Mouse (Mus musculus) layer of hippocampus, postnatal 10 days (tissue): ENCODE measurements at regions not wholly inside any gene's neighbourhood (a gene's known extent, or its start where the extent isn't known, plus 50 kb on each side); places are given as distances from the start of the nearest gene placed in this dataset.

Source experiments
- DNase-seq, 2 experiments: peaks; one replicate each; pipeline ENCODE4 v3.0.0; 2021; ENCODE audit warnings: low spot score in 2 of 2

DNA sequence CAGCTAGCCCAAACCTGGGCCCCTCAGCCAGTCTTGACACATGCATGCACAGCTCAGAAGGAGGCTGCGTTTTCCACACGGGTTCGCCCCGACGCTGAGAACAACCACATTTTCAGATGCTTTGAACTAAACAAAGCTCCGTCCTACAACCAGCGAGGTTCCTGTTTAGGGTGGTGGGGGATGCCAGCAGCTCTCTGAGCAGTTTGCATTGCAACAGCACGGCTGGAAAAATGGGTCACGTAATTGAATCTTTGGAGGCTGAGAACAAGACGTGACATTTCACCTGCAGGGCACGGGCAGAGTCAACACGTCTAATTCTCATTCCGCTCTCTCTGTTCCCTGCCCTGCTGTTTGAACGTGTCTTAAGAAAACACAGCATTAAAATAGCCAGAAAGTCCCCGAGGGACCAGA is 119.2 kb downstream of the Syk start:
- no peak for DNase-seq

DNA sequence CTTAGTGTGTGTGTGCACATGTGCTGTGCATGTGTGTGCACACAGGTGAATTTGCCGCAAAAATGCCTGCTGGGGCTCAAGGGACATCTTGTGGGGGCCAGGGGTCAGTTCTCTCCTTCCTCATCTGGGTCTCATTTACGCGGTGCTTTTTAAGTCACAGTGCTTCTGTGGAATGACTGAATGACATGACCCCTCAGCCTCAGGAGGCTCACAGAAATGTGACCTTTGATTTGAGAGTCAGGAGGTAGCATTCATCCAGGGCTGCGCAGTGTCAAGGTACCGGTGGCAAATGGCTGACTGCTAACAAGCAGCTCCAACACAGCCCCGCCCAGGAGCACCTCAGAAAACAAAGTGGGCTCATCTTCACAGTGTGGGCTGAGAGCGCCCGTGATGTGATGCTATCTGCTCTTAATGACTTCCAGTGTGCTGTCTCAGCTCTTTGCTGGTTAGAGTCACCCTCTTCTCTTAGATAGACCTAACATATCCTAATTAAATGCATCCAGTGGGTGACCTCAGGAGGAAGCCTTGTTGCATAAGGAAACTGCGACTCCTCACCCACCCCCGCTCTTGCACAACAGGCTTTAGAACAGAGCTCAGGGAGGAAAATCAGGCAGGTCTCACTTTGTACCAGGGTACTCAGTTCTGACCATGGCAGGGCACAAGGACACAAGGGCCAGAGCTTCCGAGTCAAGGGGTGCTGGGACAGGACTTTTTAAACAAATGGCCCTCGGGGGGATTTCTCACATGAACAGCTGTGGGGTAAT is 120.6 kb downstream of the Syk start:
- no peak for DNase-seq

DNA sequence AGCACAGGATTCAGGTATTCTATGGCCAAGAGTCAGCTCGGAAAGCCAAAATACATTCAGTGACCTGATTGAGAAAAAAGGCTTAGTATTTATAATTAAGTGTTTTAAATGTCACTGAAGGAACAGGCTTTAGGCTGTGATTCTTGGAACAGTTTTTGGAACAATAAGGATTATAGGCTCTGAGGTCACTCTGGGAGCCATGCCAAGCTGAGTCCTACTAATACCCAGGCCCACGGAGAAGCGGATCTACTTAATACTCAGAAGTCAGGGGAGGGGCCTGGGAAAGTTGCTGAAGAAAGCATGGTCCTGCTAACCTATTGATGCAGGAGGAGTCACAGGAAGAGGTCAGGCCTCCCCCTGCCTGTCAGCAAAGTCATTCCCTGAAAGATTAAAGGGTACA is 121.7 kb downstream of the Syk start:
- DNase-seq, result no peak

DNA sequence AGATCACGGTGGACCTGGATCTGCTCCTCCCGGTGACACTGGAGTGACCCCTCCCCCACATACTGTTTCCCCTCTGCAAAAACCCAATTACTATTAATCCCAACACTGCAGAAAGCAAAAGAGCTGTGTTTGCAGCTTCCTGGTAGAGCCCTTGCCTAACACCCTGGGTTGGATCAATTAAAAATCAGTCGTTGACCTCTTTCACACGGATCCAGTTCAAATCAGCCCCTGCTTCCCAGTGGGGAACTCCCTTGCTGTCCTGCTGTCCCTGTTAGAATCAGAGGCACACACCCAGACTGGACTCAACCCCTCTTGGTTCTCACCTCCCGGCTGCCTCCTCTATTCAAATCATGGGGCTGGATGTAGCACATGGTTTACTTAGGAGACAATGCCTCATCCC is 126.6 kb downstream of the Syk start:
- DNase-seq, result no peak

DNA sequence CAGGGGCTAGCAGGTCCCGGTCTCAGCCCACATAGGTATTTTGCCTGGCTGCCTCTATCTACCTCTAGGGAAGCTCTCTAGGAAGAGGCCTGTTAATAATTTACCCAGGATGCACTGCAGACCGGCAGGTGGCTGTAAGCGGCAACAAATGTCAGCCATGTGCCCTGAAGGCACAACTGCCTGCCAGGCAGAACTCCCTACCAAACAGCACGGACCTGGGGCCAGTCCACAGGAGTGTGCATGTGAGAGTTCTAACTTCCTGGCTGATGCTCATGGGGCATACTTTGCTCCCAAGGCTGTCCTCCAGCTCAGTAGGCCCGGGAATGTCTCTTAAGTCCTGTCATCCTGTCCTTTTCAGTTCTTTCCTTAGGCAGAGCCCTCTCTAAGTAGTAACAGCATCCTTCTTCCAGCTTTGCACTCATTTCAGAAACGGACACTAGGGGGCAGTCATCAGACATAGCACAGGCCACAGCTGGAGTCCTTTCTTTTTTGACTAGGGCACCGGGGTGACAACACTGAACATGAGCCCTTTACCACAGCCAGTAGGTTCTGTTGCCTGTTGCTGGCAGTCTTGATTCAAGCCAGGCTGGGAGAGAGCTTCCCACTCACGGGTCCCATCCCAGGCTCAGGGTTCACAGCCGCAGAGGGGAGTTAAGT is 128.9 kb downstream of the Syk start:
- DNase-seq, result peak; percentile 82 to 84

DNA sequence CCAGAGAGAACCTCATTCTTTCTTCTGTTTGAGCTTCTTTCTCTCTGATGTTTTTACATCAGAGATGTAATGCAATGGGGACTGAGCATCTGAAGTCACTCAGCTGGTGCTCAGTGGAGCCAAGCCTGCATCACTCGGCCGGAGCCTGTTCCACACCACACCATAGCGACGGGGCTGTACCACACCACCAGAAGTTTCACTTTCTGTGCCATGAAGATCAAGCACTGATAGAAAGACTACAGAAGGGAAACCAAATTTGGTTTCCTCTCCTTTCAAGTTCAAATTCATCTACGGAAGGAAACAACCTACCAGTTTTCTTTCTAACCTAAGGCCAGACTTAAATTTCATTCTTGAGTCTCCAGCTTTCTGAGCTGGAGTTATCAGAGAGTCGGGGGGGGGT is 138.5 kb downstream of the Syk start:
- no peak for DNase-seq

DNA sequence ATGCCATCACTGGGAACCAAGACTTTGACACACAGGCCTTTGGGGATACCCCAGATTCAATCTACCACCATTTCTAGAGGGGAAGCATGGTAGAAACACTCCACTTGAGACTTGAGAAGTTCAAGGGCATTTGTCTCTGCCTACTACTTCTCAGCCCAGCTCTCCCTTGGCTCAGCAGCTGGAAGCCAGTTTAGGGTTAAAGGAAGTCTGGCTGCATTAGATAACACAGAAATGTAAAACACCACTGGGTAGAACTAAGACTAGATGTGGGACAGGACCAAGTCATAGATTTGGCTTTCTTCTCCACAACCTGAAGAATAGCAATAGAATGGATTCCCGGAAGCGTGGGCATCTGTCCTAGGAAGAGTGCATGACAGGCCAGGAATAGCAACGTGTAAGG is 139.7 kb downstream of the Syk start:
- no peak for DNase-seq

DNA sequence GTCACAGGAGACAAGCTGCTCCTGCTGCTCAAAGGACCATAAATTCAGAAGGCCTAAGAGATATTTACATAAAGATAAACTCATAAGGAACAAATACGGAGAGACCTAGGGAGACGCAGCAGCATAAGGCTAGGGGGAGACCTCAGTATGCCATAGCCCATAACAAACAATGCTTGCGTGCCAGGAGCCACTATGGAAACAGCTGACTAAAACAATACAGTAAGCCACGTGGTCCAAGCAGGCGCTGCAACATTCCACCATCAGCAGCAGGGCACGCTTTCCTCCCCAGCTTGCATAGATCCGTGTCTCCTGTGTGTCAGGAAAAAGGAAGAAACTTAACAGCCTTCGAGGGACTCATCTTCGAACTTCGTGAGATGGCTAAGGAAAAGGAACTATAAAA is 143.1 kb downstream of the Syk start:
- no peak for DNase-seq

DNA sequence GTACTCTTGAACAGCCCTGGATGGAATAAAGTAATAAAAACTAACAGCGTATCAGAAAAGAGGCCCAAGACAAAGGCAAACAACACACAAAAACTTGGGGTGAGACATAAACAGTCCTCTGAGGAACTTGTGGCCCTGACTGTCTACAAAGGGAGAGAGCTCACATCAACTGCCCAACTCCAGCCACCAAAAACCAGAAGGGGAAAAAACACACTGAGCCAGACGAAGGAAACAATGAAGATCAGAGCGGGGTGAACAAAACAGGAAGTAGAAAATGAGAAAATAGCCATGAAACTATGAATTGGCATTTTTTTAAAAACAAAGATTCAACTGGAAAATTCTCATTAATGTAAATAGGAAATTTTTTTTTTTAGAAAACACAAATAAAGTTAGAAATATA is 143.6 kb downstream of the Syk start:
- DNase-seq, result no peak

DNA sequence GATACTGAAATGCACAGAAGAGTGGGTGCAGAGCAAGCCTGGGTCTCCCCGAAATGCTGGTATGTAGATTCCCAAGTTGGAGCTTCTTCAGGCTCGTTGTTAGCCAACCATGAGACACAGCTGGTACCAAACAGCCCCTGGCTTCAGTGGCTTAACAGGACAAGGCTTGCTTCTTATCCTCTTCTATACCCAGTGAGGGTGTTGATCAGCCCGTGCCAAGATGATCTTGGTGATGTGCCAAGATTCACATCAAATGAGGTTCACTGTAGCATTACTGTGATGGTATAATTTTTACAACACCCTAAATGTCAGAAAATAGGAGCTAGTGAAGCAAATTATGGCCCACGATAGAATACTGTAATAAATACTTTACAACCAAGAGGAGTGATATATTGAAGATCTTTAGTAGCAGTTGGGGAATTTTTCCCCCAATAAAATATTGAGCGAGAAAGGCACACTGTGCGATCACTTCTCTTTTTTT is 152.5 kb downstream of the Syk start:
- DNase-seq, result peak in 1 of 2 experiments; percentile 19

DNA sequence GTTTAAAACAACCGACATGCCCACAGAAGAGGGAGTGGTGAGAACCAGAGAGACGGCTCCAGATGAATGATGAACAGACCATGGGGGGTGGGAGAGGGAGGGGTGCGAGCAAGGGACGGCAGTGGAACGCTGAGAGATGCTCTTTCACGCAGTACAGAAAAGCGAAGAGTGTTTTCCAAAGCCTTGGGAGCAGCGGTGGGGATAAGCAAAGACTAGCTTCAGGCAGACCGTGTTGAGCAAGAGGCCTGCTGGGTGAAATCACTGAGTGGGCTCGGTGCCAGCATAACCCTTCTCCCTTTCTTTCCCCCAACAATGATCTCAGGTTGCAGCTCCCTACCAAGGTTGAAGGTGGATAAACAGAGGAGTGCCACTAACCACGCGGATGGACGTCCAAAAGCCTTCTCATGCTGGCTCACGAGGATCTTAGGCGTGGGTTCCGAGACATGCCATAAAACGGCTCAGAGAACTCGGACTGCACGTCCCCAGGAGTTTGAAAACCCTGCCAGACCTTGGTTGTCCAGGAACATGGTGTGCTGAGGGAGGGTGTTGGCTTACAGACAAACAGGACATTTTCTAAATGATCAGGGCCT is 153.1 kb downstream of the Syk start:
- DNase-seq, result peak in 1 of 2 experiments; percentile 23

DNA sequence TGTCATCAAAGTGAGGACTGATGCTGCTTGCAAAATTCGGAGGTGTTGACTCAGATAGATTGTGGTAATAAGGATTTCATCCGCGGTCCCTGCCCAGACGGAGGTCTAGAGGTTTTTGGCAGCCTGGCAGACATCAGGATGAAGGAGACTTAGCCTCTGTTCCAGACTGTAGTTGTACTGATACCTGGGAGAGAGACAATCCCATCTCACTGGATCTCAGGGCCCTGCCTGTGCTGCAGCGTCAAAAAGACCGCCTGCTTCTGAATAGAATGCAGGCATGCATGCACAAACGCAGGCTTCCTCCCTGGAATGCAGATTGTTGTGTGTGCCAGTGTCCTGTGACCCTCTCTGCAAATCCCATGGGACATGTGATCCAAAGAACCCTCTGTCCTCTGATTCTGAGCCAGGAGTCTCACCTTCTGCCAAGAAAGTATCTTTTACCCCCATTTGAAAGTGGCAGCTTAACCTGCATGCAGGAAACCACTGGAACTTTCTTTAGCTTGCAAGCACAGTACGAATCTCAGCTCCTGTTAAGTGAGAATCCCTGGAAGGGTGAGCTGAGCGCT is 155.2 kb downstream of the Syk start:
- no peak for DNase-seq

DNA sequence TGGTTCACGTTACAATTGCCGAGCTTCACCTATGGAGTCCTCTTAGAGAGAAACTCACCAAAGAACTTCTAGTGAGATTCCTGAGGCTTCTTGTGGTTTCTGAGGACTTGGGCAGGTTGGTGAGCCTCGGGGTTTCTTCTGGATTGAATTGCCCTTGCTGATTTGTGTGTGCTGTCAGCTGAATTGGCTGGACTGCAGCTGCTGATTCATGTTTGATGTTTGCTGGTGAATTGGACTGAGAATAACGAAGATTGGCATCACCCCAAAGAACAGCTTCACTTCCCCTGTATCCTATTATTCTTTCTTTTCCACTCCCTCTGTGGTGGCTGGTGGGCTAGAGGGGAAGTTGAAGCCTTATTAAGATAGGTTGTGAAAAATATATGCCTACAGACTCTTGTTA is 158.4 kb downstream of the Syk start:
- no peak for DNase-seq

DNA sequence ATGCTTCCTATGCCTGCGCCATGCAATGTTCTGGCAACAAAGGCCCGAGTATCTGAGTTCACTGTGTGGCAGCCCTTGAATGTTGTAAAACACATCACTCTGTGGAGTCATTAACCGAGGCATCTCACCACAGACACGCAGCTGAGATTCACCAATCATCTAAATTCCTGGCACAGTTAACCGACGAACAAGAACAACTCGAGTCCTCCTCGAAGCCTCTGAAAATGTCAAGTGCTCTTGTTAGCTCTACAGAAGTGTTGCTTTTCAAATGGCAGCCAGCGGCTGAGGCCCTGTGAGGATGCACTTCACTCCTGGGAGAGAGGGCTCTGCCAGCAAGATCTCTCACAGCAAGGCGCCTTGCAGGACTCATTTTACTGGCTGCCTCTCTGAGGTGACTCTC is 173.0 kb downstream of the Syk start:
- no peak for DNase-seq

DNA sequence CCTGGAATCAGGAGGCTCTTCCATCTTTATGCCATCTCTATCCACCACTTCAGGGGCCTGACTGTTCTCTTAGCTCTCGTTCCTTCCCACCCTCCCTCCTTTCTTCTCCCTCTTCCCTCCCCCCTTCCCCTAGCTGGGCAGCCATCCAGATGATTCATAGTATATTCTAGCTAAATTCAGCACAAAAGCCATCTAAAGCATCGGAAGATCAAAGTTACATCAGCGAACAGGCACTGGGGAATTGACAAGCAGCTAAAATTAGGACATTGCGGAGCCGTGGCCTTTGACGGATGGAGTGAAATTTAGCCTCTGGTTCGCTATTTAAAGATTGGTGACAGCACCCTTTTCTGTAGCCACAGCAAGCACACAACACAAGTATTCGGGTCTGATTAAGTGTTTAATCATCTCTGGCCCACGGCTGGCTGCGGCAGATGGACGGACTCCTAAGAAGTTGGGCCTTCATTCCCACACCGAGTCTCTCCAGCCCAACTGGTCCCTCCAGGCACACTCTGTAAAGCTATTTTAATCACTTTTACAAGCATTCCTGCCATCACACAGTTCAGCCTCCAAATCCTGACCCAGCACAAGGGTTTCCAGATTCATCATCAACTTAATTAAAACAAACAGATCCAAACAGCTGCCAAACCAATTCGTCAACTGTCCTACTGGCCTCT is 163.8 kb downstream of the Auh start:
- peak in 1 of 2 experiments; percentile 37 for DNase-seq

DNA sequence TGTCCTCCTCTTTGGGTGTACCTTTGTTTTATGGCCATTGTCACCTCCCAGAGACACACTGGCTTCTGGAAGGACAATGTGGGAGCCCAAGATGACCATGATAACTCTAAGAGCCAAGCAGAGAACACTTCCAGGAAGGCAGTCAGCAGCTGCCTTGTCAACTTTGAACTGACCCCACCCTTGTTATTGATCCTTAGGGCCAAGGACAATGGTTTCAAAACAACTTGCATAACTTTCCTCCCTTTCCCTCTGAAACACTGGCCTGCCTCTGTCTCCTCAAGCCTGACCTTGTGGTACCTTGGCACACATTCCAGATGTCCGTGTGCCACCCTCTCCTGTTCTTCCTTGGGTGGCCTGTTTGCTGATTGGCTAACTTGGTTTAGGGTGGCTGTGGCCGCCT is 163.2 kb downstream of the Auh start:
- DNase-seq, result no peak

DNA sequence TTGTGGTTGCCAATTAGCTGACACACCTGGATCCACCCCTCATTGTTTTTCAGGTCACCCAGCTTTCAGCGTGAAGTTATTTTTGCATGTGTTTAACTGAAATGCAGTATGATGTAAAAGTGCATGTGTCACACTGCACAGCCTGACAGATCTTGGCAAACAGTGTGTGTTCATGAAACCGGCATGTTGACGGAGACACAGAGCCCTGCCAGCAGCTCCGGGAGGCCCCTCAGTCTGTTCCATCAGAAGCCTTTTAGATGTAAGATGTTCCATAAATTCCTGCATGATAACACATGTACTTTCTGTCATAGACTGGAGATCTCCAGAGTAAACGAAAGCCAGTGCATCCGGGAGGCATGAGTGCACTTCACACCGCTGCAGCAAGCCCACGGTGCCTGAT is 159.5 kb downstream of the Auh start:
- peak in 1 of 2 experiments; percentile 28 for DNase-seq

DNA sequence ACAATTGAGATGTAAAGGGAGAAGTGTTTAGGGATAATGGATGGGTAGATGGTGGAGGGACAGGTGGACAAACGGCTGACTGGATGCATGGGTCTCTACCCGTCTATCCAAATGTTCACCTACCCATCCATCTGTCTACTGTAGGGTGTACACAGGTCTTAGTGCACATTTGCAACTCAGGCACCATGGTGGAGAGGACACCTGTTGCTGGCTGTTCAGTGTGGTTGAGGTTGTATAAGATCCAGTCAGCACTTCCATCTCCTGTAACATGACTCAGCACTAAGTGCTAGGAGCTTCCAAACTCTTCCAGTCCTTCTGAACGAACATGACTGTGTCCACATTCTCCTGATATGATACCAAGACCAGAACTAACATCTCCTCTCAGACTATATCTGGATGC is 158.0 kb downstream of the Auh start:
- DNase-seq, result no peak

DNA sequence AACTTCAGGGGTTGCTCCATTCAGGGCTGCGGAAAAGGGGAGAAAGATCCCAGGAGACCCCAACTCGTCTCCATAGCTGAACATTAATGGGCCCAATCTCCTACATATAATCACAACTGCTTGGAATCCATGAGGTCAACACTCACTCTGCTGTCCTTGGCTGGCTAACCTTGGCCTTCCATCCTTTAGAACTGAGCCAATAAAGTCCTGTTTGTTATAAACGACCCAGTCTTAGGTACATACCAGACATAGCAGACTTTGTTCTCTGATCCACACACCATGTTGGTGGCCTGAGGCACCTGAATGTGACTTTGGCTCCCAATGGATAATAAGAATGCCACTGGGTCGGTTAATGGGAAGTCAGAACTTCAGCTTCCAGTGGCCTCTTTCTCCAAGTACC is 157.4 kb downstream of the Auh start:
- no peak for DNase-seq

DNA sequence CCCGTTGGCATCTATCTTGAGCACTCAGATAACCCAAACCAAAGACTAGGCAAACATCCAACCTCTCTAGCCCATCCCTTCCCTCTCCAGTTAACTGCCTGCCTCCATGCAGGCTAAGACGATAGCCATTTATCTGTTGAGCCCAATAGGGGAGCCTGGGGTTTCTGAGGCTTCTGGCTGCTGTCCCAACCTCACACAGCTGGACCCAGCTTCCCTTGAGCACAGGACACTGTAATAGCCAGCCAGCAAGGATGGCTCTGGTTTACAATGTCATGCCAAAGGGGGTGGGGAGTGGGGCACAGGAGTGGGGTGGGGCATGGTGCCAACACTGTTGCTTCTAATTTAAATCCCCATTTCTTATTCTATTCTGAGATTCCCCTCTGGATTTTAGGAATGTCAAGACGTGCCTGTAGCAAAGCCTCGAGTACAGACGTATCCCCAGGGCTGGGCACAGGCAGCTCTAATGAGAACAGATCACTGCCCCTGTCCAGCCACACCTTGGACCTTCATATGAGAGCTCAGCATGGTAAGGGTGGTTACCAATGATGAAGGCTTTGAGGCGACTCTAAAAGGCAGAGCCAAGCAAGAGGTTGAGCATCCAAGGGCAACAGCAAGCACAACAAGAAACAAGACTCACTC is 152.0 kb downstream of the Auh start:
- DNase-seq, result no peak

DNA sequence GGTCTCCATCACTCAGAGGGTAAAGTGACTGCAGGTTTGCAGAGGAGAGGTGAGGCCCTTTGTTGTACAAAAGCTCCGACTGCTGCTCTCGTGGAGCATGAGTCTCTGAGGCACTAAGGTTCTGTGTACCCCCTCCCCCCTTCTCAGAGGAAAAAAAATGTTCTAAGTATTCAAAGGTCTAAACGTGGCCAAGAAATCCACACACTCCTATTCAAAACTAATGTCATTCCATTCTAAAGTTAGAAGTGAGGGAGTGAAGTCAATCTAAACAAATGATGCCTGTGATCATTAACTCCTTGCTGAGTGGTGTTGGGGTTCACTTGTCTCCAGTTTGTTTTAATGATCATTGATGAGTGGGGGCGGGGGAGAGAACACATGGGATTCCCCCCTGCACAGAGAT is 150.6 kb downstream of the Auh start:
- no peak for DNase-seq
